Mouse (Mus musculus) G1E (cell line): ENCODE results near the gene Prkcsh.

ENCODE experiments used
- CTCF ChIP-seq: IDR thresholded peaks from 2 replicates; pipeline ENCODE4 v1.5.1; 2012; ENCODE audit warnings: low read depth, low read length, inconsistent platforms, mixed read lengths
- POLR2AphosphoS5 ChIP-seq: IDR thresholded peaks from 2 replicates; pipeline ENCODE4 v1.6.1; 2012; ENCODE audit warnings: low read depth, low read length, inconsistent platforms; ENCODE audit not compliant: insufficient replicate concordance
- TAL1 ChIP-seq: conservative IDR thresholded peaks from 2 replicates; pipeline ENCODE4 v1.6.1; 2012; ENCODE audit warnings: low read depth, low read length, inconsistent platforms, mixed read lengths

GRCm38 (mm10) chr9:22035300-22036044 lies 32.9 kb downstream of the Prkcsh start:
- TF ChIP-seq CTCF (no peak), TAL1 (no peak), POLR2AphosphoS5 (no peak)
